Mouse (Mus musculus): ENCODE measurements around the gene Faim2. TPM values are rescaled to one million over a fixed set of nuclear protein-coding genes. Genes with fewer than 3 reads are reported as not detected.
A peak's percentile ranks its signal among the peaks of the same experiment; 100 is the strongest.

The Faim2 gene
- total RNA-seq (2014; rRNA removed) = 19.2 and 25.6 TPM in 2 replicates
- polyA plus RNA-seq (2015; fragmentation: Nextera tagmentation; extraction: Ambion mirVana) = 44.6 and 57.4 TPM in 2 replicates

- ATAC-seq (peak; percentile 83), DNase-seq (peak; percentile 84)
- H3K9me3 ChIP-seq (ENCODE audit: low read length) = no peaks in the 10 kb centered on the region
- 0 out of 2 replicates have a peak, but pooled peaks cover 8% of the 10 kb centered on the region for H3K4me1 ChIP-seq (ENCODE audit: insufficient read depth)
- TF ChIP-seq CTCF (IDR thresholded peaks at IDR 0.05; ENCODE audit: low read depth) = peak; percentile 59
- peak within 1 kb of the TSS; percentile 63 for H3K9ac ChIP-seq
- peak within 1 kb of the TSS; percentile 91 for H3K27ac ChIP-seq (ENCODE audit: low read depth, low read length)
- H3K4me3 ChIP-seq (ENCODE audit: low read depth, low read length) = peak within 1 kb of the TSS; percentile 38
- H3K27me3 ChIP-seq (ENCODE audit: insufficient read depth, low read length) = no peaks in the 10 kb centered on the region
- peak within 1 kb of the TSS; percentile 68 for H3K4me2 ChIP-seq (ENCODE audit: low read depth)
- 6% methylated on average over 27 of the region's 27 CpGs for WGBS
- 0 out of 2 replicates have a peak, but pooled peaks cover 2% of the 10 kb centered on the region for H3K36me3 ChIP-seq (ENCODE audit: insufficient read depth)
Measured at GRCm38 (mm10) chr15:99527629-99528353, at the start of gene Faim2. Gene Faim2 (minus strand): TSS chr15:99528165.

- H3K4me1 ChIP-seq (ENCODE audit: insufficient read depth) = no peaks in the 10 kb centered on the region
- DNase-seq = peak; percentile 37
- H3K36me3 ChIP-seq (ENCODE audit: insufficient read depth) = no peaks in the 10 kb centered on the region
- WGBS = 67% methylated on average over 10 of the region's 10 CpGs
- no peak overlapping the region for H3K4me2 ChIP-seq (ENCODE audit: low read depth)
- no peak overlapping the region for H3K9ac ChIP-seq
- H3K27ac ChIP-seq (ENCODE audit: low read depth, low read length) = no peak overlapping the region
- H3K27me3 ChIP-seq (ENCODE audit: insufficient read depth, low read length) = no peaks in the 10 kb centered on the region
- no peak for TF ChIP-seq CTCF (IDR thresholded peaks at IDR 0.05; ENCODE audit: low read depth)
- no peaks in the 10 kb centered on the region for H3K9me3 ChIP-seq (ENCODE audit: low read length)
- H3K4me3 ChIP-seq (ENCODE audit: low read depth, low read length) = no peak overlapping the region
- ATAC-seq = no peak
Measured at GRCm38 (mm10) chr15:99569123-99569522, 41.2 kb upstream of the Faim2 start.

GRCm38 (mm10) chr15:99568682-99569081 is 40.7 kb upstream of the Faim2 start:
- Histone ChIP-seq H3K4me3 (ENCODE audit: low read depth, low read length) (no peak overlapping the region), H3K36me3 (ENCODE audit: insufficient read depth) (no peaks in the 10 kb centered on the region), H3K4me2 (ENCODE audit: low read depth) (no peak overlapping the region), H3K27ac (ENCODE audit: low read depth, low read length) (no peak overlapping the region), H3K27me3 (ENCODE audit: insufficient read depth, low read length) (no peaks in the 10 kb centered on the region), H3K9ac (no peak overlapping the region), H3K4me1 (ENCODE audit: insufficient read depth) (no peaks in the 10 kb centered on the region), H3K9me3 (ENCODE audit: low read length) (no peaks in the 10 kb centered on the region)
- no peak for TF ChIP-seq CTCF (IDR thresholded peaks at IDR 0.05; ENCODE audit: low read depth)
- DNase-seq = no peak
- ATAC-seq = no peak
- WGBS = 81% methylated on average over 6 of the region's 6 CpGs

- Histone ChIP-seq H3K4me2 (ENCODE audit: low read depth) (no peak overlapping the region), H3K4me1 (ENCODE audit: insufficient read depth) (no peaks in the 10 kb centered on the region), H3K27me3 (ENCODE audit: insufficient read depth, low read length) (no peaks in the 10 kb centered on the region), H3K27ac (ENCODE audit: low read depth, low read length) (no peak overlapping the region), H3K4me3 (ENCODE audit: low read depth, low read length) (no peak overlapping the region), H3K36me3 (ENCODE audit: insufficient read depth) (no peaks in the 10 kb centered on the region), H3K9me3 (ENCODE audit: low read length) (no peaks in the 10 kb centered on the region), H3K9ac (no peak overlapping the region)
- DNase-seq = no peak
- TF ChIP-seq CTCF (IDR thresholded peaks at IDR 0.05; ENCODE audit: low read depth) = no peak
- 71% methylated on average over 4 of the region's 4 CpGs for WGBS
- no peak for ATAC-seq
Measured at GRCm38 (mm10) chr15:99567371-99567770, 39.4 kb upstream of the Faim2 start.

GRCm38 (mm10) chr15:99560246-99560645 is 32.3 kb upstream of the Faim2 start:
- H3K9me3 ChIP-seq (ENCODE audit: low read length) = no peaks in the 10 kb centered on the region

GRCm38 (mm10) chr15:99558947-99559346 is 31.0 kb upstream of the Faim2 start:
- Histone ChIP-seq H3K4me2 (ENCODE audit: low read depth) (no peak overlapping the region), H3K4me3 (ENCODE audit: low read depth, low read length) (no peak overlapping the region), H3K27me3 (ENCODE audit: insufficient read depth, low read length) (no peaks in the 10 kb centered on the region), H3K4me1 (ENCODE audit: insufficient read depth) (no peaks in the 10 kb centered on the region), H3K9ac (no peak overlapping the region), H3K27ac (ENCODE audit: low read depth, low read length) (no peak overlapping the region), H3K9me3 (ENCODE audit: low read length) (no peaks in the 10 kb centered on the region), H3K36me3 (ENCODE audit: insufficient read depth) (no peaks in the 10 kb centered on the region)
- 89% methylated on average over 1 of the region's 1 CpGs for WGBS
- ATAC-seq (no peak), DNase-seq (no peak)
- TF ChIP-seq CTCF (IDR thresholded peaks at IDR 0.05; ENCODE audit: low read depth) = no peak

More at GRCm38 (mm10) chr15:99560246-99560645, 32.3 kb upstream of the Faim2 start:
- ATAC-seq = no peak
- no peak for TF ChIP-seq CTCF (IDR thresholded peaks at IDR 0.05; ENCODE audit: low read depth)
- H3K4me2 ChIP-seq (ENCODE audit: low read depth) = no peak overlapping the region
- H3K36me3 ChIP-seq (ENCODE audit: insufficient read depth) = no peaks in the 10 kb centered on the region
- H3K4me1 ChIP-seq (ENCODE audit: insufficient read depth) = no peaks in the 10 kb centered on the region
- no peaks in the 10 kb centered on the region for H3K27me3 ChIP-seq (ENCODE audit: insufficient read depth, low read length)
- no peak overlapping the region for H3K27ac ChIP-seq (ENCODE audit: low read depth, low read length)
- no peak overlapping the region for H3K9ac ChIP-seq
- no peak overlapping the region for H3K4me3 ChIP-seq (ENCODE audit: low read depth, low read length)
- WGBS = 48% methylated on average over 10 of the region's 10 CpGs
- DNase-seq = no peak

GRCm38 (mm10) chr15:99553767-99554166 is 25.8 kb upstream of the Faim2 start:
- no peak overlapping the region for H3K9ac ChIP-seq
- H3K27ac ChIP-seq (ENCODE audit: low read depth, low read length) = no peak overlapping the region
- no peaks in the 10 kb centered on the region; the same call in 1 of the 2 replicates for H3K36me3 ChIP-seq (ENCODE audit: insufficient read depth)
- no peaks in the 10 kb centered on the region for H3K4me1 ChIP-seq (ENCODE audit: insufficient read depth)
- no peaks in the 10 kb centered on the region for H3K27me3 ChIP-seq (ENCODE audit: insufficient read depth, low read length)
- H3K4me3 ChIP-seq (ENCODE audit: low read depth, low read length) = no peak overlapping the region
- no peak for DNase-seq
- H3K4me2 ChIP-seq (ENCODE audit: low read depth) = no peak overlapping the region
- no peak for ATAC-seq
- WGBS = 88% methylated on average over 6 of the region's 6 CpGs
- no peak for TF ChIP-seq CTCF (IDR thresholded peaks at IDR 0.05; ENCODE audit: low read depth)
- H3K9me3 ChIP-seq (ENCODE audit: low read length) = no peaks in the 10 kb centered on the region
